Mouse (Mus musculus) MN1 (cell line): Measurements from ENCODE around the gene Ndel1.
A peak's percentile ranks its signal among the peaks of the same experiment; 100 is the strongest.

Source experiments
- DNase-seq: peaks from one replicate; pipeline ENCODE4 v3.0.0-alpha.2; 2016; ENCODE audit warnings: low spot score

The Ndel1 gene

DNA sequence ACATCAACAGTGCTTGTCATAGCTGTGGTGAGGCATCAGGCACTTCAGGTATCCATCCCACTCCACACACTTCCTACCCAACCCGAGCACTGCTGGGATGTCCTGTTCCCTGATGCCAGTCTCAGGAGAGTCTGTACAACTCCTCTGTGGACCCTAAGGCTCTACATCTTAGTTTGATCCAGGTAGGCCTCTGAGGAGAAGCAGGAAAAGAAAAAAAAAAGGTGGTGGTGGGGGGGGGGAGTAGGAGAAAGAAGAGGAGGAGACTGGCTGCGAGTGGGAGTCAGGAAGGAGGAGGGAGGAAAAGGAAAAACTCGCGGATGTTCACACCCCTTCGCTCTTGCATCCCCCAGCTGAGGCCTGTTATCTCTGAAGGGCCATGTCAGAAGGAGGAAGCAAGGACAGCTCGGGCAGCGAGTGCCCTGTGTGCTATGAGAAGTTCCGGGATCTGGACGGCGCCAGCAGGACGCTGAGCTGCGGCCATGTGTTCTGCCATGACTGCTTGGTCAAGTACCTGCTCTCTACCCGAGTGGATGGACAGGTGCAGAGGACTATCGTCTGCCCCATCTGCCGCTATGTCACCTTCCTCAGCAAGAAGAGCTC, 20.7 kb upstream of the Ndel1 start:
- DNase-seq, result no peak

DNA sequence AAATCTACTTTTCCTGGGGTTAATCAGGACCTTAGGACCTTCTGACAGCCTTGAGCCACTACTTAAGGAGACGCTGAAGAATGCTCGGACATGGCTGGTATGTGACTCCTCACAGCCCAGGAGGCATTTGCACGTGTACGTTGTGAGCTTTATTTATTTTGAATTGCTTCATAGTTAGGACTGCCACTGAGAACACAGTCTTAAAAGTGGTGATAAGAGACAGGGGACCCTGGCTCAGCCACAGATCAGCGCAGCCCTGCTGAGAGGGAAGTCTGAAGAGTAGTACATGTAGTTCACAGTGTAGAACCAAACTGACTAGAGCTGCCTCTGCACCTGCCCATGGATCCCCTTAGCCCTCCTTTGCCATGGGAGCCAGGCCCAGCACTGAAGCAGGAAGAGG, 20.2 kb upstream of the Ndel1 start:
- DNase-seq, result no peak

DNA sequence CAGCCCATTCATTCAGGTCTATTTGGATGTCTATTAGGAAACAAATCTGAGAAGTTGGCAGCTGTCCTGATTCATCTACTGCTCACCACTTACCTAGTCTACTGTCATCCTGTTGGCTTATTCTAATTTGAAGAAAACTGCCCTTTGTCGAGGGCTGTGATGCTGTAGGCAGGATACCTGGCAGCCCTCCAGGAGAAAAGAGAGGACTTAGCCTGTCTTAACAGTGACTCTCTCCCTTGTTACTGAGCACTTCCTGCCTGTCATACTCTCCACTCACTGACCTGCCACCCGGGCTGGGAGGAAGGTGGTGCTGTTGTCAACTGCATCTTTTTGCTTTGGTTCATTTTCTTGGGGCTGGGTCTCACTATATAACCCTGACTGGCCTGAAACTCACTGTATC, 19.0 kb upstream of the Ndel1 start:
- DNase-seq, result peak; percentile 28

DNA sequence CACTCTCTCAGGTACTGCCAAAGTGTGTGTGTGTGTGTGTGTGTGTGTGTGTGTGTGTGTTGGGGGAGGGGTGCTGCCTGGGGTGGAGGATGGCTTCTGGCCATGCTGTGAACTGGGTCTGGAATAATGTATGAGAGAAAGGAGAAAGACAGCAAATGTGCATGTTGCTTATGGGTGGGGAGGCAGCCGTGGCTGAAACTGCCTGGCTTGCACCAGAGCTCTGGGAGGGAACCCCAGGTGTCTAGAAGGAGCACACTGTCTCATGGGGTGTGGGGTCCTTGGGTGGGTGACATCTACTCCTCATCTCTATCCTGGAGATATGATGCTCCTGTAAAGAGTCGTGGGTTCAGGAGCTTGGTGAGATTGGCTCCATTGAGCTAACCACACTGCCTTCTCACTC, 17.0 kb upstream of the Ndel1 start:
- no peak for DNase-seq

DNA sequence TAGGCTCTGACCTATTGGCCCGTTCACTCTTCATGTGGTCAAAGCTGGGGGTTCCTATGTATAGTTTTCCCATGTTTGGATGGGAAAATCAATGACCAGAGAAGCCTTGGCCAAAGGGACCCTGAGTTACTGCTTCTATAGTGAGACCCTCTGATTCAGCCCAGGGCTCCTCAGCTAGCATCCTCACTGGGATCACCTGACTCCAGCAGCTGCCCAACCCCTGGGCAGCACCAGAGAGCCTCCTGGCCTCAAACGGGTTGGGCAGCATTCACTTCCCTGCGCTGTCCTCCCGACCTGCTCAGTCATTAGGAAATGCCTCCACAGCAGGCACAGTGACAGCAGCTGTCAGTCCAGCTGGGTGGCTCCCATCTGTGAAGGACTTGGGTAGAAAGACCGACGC, 16.6 kb upstream of the Ndel1 start, which contains the start of gene Rnf222:
TSS of gene Rnf222 (plus strand) at position 301 of the 400 bp plus-strand sequence.
- DNase-seq, result no peak

DNA sequence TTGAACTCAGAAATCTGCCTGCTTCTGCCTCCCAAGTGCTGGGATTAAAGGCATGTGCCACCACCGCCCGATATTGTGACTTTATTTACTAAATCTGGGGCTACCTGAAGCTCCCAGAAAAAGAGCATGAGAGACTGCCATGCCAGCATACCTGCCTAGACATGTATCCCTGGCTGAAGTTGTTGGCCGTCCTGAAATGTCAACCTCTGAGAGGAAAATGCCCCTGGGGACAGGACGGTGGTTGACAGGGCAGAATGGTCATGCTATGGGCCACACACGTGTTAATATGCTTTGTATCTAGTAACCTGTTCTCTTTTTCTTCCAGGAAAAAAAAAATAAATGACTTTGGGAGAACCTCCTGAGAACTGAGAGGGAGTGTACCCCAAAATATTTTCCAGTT, 14.4 kb upstream of the Ndel1 start:
- DNase-seq, result no peak

DNA sequence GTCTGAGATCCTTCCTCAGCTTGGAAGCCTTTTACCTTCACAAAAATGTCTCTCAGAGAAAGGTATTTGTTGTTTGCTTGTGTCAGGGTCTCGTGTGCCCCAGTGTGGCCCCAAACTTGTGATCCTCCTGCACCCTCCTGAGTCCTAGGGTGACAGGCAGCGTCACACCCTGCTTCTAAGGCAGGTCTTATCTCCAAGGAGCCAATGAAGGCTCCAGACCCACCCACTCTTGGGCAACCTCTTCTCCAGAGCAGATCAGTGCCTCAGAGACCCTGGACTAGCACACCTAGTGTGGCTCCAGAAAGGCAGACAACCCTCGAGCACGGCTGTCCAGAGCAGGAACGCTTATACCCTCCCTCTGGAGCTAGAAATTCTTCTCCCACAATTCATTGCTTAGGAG, 12.7 kb upstream of the Ndel1 start:
- DNase-seq, result no peak

DNA sequence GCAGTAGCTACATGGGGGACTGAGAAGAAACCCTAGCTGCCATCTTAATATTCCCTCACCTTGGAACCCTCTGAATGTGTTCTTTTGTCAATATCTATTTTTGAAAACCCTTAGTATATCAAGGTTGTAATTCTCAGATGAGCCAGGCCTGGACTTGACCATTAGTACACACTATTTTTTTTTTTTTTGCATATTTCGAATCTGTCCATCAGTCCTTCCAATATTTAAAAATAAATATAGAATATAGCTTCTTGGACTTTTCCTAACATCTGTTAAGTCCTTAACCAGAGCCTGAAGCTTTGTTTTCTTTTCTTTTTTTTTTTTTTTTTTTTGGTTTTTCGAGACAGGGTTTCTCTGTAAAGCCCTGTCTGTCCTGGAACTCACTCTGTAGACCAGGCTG, 12.2 kb upstream of the Ndel1 start:
- no peak for DNase-seq

DNA sequence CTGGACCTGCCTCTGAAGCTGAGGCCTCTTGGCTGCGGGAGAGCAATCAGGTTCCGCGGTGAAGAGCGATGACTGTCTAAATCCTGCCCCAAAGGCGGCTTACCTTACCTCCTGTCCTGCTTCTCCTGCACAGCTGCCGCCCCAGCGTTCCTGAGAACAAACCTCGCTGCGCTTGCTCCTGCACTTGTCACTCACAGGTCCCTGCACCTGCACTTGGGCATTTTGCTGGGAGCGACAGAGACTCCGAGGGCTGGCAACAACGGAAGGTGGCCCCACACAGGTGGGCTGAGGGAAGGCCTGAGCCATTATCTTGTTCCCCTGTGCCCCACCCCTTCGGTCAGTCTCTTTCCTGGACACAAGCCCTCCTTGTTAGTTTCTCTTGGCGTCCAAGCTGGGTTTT, 10.4 kb upstream of the Ndel1 start:
- no peak for DNase-seq

DNA sequence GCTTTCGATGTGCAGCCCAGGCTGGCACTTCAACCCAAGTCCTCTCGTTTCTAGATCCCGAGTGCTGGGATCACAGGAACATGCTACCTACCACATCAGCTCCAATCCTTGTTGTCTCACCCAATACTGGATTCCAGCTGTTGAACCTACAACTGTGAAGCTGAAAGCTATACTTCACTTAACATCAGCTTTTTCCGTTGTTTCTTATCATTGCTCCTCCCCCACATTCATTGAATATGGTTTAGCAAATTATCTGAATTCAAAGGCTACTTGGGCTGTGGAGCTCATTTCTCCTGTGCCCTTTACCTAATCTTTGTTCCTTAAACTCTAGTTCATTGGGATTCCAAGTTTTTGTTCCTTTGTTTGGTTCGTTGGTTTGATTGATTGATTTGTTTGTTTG, 7.2 kb upstream of the Ndel1 start:
- DNase-seq, result no peak

DNA sequence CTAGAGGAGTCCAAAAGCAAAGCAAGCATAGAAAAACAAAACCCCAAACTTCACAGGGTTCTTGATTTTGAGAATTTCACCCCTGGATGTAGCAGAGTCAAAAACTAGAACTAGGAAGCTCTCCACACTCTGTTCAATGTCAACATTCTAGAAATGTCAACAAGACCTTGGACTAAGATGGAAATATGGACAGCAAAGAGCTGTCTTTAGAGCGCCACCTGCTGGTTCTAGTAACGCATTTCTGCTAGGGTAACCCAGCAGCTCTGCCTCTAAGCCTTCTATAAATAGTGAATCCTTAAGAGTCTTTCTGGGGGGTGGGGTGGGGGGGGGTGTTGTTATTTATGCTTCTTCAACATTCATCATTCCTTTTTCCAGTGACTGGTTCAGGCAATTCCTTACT, 3.2 kb upstream of the Ndel1 start:
- peak; percentile 79 for DNase-seq

DNA sequence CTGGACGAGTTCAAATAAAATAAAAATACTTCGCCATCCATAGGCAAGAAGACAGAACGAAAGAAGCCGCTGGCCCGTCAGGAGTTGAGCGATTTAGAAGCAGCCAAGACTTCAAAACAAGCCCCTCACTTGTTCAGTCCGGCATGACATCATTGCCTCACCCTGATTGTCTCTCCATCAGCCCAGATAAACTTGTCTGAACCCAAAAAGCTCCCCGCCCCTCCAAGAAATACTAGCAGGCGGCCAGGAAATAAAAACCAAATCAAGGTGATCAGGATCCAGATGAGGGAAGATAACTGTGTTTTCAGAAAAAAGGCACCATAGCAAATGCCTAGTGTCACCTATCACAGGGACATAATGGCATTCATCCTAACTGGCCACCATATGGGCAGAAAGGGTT, 381 bp downstream of the Ndel1 start:
- no peak for DNase-seq

DNA sequence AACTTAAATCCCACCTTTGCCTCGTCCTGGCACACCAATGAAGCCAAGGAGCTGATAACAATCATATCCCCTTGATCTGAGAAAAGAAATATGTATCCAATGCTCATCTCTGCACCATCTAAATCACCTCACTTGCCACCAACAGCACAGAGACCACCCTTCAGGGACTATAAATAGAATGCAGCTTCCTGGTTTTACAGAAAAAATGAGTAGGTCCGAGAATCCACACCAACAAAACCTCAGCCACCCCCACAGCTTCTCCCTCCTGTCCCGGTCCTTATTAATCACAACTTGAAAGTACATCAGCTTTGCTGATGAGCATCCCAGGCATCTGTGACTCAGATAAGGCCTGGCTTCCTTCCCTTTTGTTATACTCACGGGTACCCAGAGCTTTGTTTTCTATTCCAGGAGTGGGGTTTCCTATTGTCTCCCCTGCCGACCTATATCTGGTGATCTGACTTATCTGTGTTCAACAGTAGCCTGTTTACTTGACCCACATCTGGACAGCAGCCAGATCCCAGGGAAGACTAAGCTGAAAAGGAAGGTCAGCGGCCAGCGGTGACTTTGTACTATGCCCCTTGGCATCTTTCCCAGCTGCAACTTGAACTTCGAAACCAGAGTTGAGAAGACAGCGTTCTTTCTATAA, 7.0 kb downstream of the Ndel1 start:
- peak; percentile 57 for DNase-seq

DNA sequence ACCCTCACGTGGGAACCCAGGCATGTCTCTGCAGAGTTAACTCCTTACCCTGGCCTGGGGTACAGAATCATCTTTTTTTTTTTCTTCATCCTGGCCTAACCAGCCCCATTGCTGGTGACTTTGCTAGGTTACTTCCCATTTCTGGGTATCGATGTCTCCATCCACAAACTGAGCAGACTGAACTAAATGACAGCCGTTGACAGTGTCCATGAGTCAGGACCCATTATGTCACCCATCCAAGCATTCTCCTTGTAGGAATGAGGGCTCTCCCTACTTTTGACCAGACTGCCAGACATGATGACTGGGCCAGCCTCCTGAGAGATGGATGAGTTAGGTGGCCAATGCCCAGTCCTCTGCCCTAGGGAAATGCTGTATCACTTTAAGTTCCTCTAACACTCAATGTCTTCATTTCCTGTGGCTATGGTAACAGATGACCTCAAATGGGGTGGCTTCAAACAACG, 8.0 kb downstream of the Ndel1 start:
- DNase-seq, result no peak

DNA sequence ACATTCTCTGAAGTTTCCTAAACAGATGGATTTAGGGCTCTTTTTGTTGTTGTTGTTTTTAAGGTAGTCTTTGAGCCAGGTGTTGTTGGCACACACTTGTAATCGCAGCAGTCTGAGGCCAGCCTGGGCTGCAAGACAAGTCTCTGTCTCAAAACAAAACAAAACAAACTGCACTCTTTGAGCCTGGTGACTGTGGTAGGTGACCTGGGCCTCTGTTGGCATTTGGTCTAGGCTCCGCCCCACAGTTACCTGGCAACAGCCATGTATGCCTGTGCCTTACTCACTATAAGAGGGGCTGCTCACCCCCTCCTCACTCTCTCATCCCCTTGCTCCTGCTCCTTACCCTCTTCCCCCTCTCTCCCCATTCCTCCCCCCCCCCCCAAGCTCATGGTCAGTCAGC, 9.4 kb downstream of the Ndel1 start:
- no peak for DNase-seq

DNA sequence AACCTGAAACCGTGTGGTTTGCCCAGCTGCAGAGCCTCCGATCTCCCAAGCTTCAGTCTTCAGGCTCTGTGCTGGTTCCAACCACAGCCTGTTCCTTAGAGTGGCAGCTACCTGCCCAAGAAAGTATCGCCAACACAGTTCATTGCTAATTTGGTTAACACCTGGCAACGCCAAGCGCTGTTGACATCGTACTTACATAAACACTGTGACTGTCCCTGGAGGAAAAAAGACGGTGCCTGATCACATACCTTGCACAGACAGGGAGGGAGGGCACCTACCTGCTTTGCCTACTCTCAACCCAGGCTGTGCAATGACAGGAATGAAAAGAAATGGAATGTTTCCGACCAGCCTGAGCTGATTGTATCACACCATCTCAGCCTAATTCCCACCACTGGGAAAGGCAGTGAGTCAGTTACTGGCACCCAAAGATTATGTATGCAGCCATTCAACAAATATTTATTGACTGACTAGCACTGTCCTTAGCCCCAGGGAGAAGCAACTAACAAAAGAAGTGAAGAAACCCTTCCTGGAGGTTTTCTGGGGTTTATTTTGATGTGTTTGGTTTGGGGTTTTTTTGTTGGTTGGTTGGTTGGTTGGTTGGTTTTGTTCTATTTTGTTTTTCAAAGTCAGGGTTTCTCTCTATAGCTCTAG, 11.6 kb downstream of the Ndel1 start:
- DNase-seq, result no peak

DNA sequence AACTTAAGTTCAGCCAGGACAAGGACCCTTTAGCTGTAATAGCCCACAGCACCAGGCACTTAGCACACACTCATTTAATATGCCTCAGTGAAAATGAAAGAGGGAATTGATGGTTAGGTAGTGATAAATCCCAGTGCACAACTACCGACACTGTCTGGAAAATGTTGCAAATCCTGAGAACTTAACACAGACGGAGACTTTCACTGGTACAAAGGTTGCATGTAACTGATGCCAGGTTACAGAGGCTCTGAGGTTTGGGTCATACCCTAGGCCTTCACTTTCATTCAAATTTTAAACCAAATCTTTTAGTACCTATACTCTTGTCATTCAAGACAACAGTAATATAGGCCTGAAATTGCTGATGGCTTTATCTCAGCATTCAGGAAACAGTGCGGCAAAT, 14.3 kb downstream of the Ndel1 start:
- no peak for DNase-seq

DNA sequence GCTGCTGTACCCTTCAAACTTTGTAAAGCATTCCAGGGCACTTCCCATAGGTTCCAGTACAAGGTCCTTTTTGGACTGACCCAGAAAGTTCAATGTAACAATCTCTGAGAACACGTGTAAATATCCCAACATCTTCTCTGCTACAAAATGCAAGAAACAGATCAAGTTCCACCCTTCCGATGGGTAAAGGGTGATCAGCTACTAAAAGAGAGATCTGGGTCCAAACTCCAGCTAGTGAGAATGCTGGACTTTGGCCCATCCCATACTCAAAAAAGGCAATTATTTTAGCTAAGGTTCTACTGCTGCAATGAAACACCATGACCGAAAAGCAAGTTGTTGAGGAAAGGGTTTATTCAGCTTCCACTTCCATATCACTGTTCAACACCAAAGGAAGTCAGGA, 17.0 kb downstream of the Ndel1 start:
- DNase-seq, result no peak

DNA sequence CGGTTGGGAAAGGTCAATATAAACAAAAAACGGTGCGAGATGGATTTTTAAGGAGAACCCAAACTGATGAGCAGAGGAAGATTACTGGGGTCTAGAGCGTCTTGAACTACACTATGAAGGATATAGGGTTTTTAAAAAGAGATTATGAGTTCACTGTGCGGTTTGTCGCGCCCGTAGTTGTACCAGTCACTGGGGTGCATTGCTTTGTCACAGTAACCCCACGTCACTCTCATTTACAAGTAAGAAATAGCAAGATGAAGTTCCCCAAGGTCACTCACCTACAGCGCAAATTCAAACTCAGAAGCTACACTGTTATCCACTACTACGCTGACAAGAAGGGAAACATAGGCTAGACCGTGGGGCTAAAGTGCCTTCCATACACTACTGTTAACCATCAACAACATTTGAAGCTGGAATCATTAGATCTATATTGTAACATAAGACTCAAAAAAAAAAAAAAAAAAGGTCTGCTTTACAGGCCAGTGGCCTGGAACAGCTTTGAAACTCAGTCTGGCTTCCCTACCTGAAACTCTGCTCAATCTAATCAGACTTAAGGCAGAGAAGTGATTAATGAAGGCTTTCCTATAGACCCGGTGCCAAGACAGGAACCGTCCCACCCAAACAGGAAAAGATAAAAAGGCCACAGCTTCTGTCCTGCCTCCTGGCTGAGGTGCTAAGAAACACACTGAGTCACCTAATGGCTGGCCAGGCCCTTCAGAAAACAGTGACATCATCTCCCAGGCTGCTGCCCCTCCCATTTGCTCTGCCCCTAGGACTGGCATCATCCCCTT, 17.9 kb downstream of the Ndel1 start:
- peak; percentile 88 for DNase-seq

DNA sequence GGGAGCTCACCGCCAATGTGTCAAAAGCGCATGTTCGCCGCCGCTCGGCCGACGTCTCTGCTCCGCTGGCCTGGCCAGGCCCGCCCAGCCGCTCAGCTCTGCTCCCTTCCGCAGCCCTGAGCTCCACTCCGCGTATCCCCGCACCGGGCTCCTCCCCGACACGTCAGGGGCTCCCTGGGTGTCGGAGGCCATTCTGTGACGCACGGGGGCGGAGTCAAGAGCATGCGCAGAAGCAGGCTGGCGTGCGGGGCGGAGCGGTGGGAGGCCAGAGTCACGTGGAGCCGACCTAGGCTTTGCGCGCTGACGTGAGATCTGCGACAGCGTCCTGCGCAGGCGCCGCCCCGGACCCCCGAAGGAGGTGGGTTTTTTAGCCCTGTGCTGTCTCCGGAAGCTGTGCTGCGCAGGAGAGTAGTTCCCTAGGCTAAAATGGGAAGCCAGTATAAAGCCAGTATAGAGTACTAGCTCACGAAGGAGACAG, 18.7 kb downstream of the Ndel1 start:
- DNase-seq, result peak; percentile 99

DNA sequence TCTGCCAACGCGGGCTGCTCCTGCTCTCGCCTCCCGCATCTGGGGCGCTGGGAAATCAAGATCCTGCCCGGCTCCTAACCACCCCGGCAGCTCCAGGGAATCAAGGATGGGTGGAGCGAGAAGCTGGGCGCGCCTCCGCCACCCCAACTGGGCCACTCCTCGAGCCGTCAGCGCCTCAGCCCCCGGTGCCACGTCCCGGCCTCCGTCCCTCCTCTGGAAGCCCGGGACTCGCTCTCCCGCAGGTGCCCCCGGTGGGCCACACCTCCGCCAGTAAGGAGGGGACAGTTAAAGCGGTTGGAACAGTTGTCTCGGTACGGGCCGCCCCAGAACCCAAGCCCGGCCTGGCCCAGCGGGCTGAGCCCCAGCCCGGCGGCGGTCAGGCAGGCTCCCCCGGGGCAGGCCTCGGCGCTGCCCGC, 19.2 kb downstream of the Ndel1 start:
- DNase-seq, result peak; percentile 79

DNA sequence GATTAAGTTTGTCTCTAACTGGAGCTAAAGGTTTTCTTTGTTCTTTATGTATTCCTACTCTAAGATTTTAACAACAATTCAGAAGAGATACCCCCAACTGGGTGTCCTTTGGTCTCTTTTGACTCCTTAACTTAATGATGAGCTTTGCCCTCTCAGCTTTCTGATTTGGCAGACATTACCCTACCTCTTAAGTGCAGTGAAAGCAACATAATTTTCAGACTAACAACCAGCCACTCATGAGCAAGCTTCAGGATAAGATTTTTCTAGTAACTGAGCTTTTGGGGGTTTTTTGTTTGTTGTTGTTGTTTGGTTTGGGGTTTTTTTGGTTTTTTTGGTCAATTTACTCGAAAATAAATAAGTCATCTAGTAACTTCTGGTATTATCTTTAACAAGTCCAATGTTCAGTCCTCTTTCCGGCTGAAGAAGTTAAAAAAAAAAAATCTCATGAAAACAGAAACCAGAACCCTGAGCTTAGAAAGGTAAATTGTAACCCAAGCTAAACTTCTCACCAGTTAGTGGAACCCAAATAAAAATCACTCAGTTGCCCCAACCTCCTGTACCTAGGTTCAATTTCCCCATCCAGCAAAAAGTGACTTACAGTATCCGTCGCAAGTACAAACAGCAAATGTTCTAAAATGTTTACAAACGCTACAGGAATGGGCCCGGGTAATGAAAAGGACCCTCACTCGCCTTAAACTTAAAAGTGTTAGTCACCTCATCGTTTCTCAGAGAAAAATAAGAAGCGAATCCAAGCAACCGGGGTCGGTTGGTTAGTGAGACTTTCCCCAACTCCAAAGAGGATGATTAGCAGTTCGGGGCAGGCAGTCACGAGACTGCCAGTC, 19.8 kb downstream of the Ndel1 start:
- DNase-seq, result no peak
